Mouse (Mus musculus) cerebellum, adult 11 months (tissue): ENCODE data around the gene Mylk3.

Experiments
- DNase-seq: peaks from one replicate; pipeline ENCODE4 v3.0.0; 2022

Gene Mylk3

GRCm38 (mm10) chr8:85380123-85380823, 5.9 kb downstream of the Mylk3 start:
- DNase-seq = no peak

- DNase-seq = no peak
Measured at GRCm38 (mm10) chr8:85379142-85379781, 6.9 kb downstream of the Mylk3 start.

GRCm38 (mm10) chr8:85376516-85376915, 9.6 kb downstream of the Mylk3 start:
- DNase-seq = no peak

GRCm38 (mm10) chr8:85374286-85374685, 11.9 kb downstream of the Mylk3 start:
- no peak for DNase-seq

GRCm38 (mm10) chr8:85373435-85374039, 12.6 kb downstream of the Mylk3 start:
- DNase-seq = no peak

GRCm38 (mm10) chr8:85372465-85372839, 13.7 kb downstream of the Mylk3 start:
- no peak for DNase-seq

GRCm38 (mm10) chr8:85371736-85372464, 14.2 kb downstream of the Mylk3 start:
- DNase-seq = no peak

GRCm38 (mm10) chr8:85365176-85365575, 21.0 kb downstream of the Mylk3 start:
- no peak for DNase-seq

- DNase-seq = no peak
Measured at GRCm38 (mm10) chr8:85364628-85365027, 21.5 kb downstream of the Mylk3 start.

GRCm38 (mm10) chr8:85363406-85363805, 22.7 kb downstream of the Mylk3 start:
- DNase-seq = no peak

GRCm38 (mm10) chr8:85362211-85362610, 23.9 kb downstream of the Mylk3 start:
- no peak for DNase-seq

GRCm38 (mm10) chr8:85353287-85353686, 32.9 kb downstream of the Mylk3 start:
- DNase-seq = no peak

- DNase-seq = no peak
Measured at GRCm38 (mm10) chr8:85339871-85340573, 46.1 kb downstream of the Mylk3 start.

GRCm38 (mm10) chr8:85337681-85338080, 48.5 kb downstream of the Mylk3 start:
- DNase-seq = no peak

- DNase-seq = no peak
Measured at GRCm38 (mm10) chr8:85336211-85336933, 49.8 kb downstream of the Mylk3 start.

GRCm38 (mm10) chr8:85335105-85335504, 51.0 kb downstream of the Mylk3 start:
- no peak for DNase-seq

- DNase-seq = no peak
Measured at GRCm38 (mm10) chr8:85329506-85329905, 56.6 kb downstream of the Mylk3 start.

GRCm38 (mm10) chr8:85327036-85327435, 59.1 kb downstream of the Mylk3 start:
- DNase-seq = no peak

GRCm38 (mm10) chr8:85323084-85323483, 63.1 kb downstream of the Mylk3 start:
- DNase-seq = no peak

GRCm38 (mm10) chr8:85321981-85322380, 64.2 kb downstream of the Mylk3 start:
- no peak for DNase-seq

- no peak for DNase-seq
Measured at GRCm38 (mm10) chr8:85318534-85318933, 67.6 kb downstream of the Mylk3 start.

- no peak for DNase-seq
Measured at GRCm38 (mm10) chr8:85313036-85313435, 73.1 kb downstream of the Mylk3 start.
